Mouse (Mus musculus): ENCODE data around the gene Hsd3b7.

Hsd3b7 gene

DNA sequence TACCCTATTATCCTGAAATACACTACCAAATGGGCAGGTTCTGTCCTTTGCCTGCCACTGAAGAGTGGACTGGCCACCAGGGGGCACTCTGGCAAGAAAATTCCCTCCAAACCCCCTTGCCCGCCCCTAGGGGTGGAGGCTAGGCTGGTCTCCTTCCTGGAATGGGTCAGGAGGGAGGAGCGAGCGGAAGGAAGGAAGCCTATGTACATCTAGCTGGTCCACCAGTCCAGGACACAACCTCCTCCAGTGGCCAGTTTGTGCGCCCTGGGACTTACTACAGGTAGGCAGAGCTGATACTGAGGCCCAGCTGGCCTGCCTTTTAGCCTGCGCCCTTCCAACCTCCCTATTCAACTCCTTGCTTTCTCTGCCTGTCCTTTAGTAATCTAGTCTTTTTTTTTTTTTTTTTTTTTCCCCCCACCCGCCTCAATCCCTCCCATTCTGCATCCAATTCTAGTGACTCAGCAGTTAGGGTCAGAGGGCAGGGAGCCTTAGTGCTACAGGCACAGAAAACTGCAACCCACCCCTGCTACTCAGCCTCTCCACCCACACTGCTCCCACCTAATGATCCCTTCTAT, at the start of gene Hsd3b7:
Gene Hsd3b7 (plus strand): TSS at position 170 of the 575 bp plus-strand sequence.
- peak; percentile 90 to 91 for DNase-seq (ENCODE audit: low spot score in 2 of 2)

DNA sequence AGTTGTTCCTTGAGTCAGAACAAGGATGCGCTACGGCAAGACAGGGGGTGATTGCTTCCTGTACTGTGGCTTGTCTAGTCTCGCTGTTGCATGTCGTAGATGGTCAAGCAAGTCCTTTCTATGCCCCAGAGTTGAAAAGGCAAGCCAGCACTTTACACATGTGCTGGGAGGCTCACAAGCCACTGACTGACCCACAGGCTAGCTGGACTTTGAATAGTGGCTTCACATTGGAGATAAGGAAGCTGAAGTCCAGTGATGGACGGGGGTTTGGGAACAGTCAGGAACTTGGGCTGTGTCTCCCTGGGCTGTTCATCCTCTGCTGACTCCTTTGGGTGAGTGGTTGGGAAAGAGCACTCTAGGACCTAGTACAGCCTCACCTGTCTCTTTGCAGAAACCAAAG, 48.8 kb upstream of the Hsd3b7 start:
- no peak for DNase-seq (ENCODE audit: low spot score in 2 of 2)

DNA sequence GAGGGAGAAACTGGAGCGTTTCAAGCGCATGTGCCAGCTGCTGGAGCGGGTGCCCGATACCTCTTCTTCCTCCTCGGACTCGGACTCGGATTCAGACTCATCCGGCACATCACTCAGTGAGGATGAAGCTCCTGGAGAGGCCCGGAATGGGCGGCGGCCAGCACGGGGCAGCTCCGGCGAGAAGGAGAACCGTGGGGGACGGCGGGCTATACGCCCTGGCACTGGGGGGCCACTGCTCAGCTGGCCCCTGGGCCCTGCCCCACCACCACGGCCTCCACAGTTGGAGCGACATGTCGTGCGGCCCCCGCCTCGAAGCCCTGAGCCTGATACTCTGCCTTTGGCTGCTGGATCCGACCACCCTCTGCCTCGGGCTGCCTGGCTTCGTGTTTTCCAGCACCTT, 48.3 kb upstream of the Hsd3b7 start:
- DNase-seq (ENCODE audit: low spot score in 2 of 2): no peak

DNA sequence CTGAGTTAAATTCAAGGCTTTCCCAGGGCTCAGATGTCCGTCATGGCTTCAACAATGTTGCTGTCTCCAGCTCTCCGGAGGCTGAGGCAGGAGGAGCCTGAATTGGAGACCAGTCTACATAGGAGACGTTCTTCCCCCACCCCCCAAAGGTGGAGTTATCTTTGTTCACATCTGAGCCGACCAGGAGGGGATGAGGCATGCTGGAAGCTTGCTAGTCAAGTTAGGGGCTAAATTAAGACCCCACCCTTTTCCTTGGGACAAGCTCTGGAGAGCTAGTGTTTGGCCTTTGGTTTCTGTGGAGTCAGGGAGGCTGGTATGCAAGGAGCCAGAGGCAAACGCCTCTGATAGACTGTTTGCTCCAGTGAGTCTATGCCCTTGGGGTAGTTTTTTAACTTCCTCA, 47.2 kb upstream of the Hsd3b7 start:
- no peak for DNase-seq (ENCODE audit: low spot score in 2 of 2)

DNA sequence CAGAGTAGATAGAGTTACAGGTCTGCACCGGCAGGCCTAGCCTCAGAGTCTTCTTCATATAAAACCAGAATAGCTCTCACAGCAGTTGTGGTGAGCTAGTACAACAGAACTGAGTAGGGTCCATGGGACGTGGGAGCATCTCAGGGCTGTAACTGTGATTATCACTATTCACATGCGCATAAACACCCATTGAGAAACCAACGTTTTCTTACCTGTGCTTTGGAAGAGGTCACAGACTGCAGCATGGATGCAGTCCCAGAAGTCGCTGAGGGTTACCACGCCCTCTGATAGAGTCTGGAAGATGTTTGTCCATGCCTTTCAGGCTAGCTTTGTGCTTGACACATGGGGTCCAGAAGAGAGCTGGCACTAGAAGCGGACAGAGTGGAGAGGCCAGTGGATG, 46.7 kb upstream of the Hsd3b7 start:
- no peak for DNase-seq (ENCODE audit: low spot score in 2 of 2)

DNA sequence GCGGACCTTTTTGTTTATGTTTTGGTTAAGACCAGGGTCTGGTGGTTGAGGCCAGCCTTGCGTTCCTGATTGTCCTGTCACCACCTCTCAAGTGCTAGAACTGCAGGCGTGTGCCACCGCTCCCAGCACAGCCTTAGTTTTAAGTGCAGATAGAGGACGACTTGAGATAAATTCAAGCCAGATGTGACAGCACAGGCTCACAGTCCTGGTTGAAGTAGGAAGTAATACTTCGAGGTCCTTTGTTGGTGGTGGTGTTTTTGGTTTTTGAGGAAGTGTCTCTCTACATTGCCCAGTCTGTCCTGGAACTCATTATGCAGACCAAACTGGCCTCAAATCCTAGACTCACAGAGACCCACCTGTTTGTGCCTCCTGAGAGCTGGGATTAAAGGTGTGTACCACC, 40.7 kb upstream of the Hsd3b7 start:
- DNase-seq (ENCODE audit: low spot score in 2 of 2): no peak

DNA sequence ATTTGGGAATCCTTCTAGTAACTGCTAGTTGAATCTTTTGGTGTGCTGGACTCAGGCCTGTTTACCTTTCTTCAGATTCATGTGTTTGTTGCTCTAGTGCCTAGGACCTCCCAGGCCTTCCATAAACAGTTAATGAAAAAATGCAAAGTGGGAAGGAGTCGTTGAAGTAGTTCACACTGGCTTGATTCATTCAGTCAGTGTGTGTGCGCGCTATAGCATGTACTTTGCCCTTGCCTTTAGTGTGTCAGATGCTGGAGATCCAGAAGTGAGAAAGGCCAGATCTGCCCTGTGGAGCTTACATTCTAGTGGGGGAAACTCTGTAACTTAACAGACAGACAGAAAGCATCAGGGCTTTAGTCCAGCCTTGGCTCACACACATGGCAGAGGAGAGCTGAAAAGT, 39.9 kb upstream of the Hsd3b7 start:
- DNase-seq (ENCODE audit: low spot score in 2 of 2): no peak

DNA sequence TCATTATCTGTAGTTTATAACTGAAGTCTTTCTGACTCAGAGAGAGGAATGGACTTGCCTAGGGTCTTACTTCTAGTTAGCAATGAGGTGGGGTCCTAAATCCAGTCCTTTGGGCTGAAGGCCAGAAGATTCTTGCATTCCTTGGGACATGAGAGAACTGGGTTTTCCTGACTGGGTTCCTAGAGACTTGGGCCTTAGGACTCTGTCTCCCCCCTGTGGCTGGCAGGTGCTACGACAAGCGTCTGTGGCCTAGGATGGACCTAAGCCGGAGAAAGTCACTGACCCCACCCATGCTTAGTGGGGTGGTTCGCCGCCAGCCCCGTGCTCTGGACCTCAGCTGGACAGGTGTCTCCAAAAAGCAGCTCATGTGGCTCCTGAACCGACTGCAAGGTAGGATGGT, 39.4 kb upstream of the Hsd3b7 start:
- peak in 1 of 2 experiments; percentile 51 for DNase-seq (ENCODE audit: low spot score in 2 of 2)

DNA sequence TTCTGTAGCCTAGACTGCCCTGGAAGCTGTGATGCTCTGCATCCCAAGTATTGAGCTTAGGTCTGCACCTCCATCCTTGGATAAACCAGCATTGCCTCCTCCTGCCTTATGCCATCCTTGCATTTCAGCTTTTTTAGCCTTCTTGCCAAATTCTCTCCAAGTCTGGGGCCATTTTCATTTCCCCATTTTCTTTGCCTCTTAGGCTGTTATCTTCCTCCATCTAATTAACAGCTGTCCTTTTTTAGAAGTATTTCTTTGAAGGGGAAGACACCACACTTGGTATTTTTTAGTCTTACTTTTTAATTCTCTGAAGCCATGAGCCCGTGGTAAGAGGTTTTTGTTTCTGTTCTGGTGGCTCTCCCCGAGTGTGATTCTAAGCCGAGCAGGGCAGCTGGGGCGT, 36.8 kb upstream of the Hsd3b7 start:
- no peak for DNase-seq (ENCODE audit: low spot score in 2 of 2)

DNA sequence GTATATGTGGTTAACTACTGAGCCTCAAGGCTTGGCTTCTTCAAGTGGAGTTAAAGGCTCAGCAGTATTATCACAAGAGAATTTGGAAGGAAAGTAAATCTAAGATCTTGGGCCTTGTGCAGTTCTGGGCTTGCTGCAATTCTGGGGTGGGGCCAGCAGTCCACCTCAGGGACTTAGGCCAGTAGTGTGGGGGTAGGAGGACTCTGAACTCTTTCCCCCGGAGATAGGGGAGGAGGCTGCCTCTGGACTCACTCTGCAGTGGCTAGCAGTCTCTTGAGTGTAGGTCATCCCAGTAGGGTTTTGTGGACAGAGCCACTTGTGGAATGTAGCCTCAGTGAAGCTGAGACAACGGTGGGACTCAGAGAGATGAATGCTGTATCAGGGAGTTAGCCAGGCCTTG, 34.6 kb upstream of the Hsd3b7 start:
- DNase-seq (ENCODE audit: low spot score in 2 of 2): no peak

DNA sequence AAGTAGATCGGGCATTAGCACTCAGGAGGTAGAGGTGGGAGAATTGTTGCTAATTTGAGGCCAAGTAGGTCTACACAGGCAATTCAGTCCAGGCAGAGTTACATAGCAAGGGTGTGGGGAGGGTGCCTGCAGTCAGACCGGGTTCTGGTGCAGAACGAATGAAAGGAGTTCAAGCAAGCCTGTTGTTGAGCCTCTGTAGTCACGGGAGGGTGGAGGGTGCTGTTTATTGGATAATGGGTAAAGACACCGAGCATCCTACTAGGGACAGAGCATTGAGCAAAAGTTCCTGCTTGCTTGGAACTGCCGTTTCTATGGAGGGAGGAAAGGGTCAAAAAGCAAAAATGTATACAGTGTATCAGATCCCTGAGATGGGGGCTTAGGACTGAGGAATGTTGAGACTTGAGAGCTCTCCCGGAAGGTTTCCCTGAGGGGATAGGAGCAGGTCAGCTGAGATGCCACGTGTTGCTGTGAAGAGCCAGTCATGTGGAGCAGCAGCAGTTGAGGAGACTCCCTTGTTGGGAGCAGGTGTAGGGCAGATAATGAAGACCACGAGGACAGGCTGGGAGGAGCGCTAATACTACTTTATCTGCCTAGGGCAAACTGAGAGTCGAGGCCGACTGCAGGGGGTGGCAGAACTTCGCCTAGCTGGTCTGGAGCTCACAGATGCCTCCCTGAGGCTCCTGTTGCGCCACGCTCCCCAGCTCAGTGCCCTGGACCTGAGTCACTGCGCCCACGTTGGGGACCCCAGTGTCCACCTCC, 33.4 kb upstream of the Hsd3b7 start:
- no peak for DNase-seq (ENCODE audit: low spot score in 2 of 2)

DNA sequence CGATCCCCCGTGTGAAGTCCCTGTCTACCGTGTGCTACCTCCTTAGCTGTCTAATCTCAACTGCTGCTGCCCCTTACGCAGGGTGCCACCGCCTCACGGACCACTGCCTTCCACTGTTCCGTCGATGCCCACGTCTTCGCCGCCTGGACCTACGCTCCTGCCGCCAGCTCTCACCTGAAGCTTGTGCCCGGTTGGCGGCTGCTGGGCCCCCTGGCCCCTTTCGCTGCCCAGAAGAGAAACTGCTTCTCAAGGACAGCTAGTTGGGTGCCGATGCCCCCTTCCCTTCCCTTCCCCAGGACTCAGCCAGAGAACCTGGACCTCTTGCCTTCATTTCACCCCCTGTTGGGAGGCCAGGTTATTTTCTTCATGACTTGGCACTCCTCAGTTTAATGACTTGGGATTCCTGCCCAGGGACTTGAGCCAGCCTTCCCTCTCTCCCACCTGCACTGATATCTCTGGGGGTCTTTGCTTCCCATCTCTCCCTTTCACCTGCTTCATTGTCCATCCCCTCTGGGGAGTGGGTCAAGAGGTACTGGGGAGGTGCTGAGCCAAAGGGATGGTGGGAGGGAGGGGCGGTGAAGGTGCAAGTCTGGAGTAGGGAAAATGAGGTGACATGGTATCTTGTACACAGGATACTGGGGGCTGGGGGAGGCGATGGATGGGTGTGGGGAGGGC, 32.6 kb upstream of the Hsd3b7 start:
- no peak for DNase-seq (ENCODE audit: low spot score in 2 of 2)

DNA sequence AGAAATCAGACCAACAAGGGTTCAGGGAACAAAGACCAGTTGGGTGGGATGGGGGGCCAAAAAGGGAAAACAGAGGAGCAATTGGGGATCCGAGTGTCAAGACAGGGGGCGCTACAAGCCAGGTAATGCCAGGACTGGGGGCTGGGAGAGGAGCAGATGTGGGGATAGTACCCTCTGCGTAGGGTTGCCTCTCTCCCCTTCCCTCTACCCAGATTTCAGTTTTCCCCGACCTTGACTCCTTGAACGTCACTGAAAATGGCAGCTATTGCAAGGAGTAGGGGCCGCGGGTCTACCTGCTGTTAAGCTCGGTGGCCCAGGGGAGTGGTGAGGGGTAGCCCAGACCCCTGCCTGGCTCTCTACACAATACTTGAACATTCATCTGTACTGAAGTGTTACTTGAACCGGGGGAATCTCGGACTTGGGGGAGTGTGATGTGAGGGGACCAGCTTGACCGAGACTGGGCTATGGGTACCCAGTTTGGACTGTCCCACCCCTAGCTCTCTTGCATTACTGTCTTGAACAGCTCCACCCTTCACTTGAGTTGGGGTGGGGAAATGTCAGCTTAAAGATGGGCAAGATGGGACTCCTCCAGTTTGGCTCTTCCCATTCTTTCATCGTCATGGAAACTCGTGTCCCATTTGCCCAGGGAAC, 31.9 kb upstream of the Hsd3b7 start:
- DNase-seq (ENCODE audit: low spot score in 2 of 2): peak in 1 of 2 experiments; percentile 86

DNA sequence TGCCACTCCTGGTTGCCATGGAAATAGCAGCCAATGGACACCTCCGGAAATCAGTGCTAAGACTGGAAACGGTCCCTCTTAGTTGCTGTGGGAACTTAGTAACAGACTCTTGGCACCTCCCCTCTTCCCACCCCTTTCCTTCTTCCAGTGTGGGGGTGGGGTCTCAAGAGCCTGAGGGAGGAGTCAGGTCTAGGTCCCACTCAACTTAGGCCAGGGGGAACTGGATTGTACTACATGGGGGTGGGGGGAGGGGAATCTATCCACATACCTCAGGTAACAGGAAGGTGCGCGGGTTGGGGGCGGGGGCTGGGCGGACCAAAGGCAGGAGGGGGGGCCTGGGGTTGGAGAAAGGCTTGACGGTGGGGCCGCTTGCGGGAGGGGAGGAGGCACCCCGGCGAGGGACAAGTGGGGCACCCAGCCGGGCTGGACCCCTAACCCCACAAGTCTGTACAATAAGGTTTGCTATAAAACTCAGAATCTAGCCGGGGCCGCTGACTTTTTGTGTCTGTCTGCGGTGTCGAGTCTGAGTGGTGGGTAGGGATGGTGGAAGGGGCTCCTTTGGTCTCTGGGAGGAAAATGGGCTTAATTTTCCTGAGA, 31.3 kb upstream of the Hsd3b7 start:
- DNase-seq (ENCODE audit: low spot score in 2 of 2): peak in 1 of 2 experiments; percentile 88

DNA sequence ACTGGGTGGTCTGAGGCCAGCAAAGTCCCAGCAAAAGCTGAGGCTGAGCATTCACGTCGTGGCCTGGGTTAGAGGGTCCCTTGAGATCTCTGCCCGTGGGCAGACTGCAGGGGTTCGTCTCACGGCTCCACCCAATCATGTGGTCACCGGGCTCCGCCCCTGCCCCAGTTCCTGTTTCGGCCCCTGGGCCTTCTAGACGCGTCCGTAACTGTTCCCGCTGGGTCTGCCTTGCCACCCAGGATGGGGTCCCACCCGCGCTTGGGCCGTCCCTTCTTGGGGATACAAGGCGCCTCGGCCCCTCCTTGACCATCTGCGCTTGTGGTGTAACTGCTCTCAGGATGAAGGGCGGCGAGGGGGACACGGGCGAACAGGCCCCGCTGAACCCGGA, 30.8 kb upstream of the Hsd3b7 start, which contains the start of gene Orai3:
Gene Orai3 (plus strand): TSS at position 165 of the 388 bp plus-strand sequence.
- peak; percentile 84 to 93 for DNase-seq (ENCODE audit: low spot score in 2 of 2)

DNA sequence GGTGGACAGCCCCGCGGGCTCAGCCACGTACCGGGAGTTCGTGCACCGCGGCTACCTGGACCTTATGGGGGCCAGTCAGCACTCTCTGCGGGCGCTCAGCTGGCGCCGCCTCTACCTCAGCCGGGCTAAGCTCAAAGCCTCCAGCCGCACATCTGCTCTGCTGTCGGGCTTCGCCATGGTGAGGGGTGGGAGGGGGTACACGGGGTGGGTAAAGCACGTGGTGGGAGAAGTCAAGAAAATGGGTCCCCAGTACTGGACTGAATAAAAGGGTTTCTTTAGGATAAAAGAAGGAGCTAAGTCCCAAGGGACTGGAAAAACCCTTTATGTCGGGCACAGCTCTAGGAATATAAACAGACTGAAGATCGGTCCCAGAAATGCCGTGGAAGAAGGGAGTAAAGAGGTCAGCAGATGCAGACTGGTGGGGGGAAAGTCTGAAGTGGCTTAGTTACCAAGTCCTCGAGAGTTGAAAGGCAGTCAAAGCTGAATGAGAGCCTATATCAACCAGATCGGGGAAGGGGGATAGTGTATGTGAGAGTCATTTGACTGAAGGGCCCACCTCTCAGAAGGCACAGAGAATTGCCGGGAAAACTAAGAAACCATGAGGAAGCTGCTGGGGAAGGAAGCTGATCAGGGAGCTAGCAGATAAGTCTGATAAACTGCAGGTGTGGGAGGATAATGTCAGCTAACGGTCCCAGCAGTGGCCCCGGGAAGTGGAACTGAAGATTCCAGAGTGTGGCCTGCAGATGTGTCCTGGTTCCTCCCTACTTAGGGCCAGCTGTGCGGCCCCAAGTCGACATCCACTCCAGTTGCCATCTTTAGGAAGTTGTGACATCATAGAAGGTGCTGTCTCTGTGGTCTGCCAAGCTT, 30.1 kb upstream of the Hsd3b7 start:
- no peak for DNase-seq (ENCODE audit: low spot score in 2 of 2)

DNA sequence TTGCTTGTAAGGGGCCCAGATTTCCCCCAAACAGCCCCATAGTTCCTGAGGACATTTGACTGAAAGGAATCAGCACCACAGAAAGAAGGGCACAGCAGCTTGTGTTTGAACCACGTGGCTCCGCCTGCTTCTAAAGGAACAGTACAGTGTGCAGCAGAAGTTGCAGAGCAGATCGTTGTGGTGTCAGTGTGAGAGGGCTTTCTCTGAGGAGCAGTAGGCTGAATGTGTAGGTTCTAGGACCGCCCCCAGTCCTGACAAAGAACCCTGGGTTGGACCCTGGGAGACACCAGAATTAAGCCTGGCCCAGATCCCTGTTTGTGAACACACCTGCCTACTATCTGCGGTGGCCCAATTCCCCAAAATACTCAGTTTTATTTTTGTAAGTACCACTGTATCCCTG, 29.1 kb upstream of the Hsd3b7 start:
- no peak for DNase-seq (ENCODE audit: low spot score in 2 of 2)

DNA sequence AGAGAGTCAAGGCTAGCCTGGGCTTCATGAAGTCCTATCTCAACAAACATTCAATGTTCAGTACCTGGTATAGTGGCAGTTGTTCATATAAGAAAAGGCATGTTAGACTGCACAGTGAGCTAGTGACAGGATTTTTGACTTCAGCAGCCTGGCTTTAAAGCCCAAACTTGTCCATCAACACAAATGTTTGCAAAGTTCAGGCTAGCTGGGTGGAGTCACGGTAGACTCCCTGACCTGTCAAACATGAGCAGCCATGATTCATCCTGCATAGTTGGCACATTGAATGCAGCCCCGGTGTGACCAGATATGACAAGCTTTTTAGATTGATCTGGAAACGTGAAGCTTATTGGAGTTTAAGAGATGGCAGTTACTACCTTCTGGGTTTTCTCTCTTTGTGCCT, 28.3 kb upstream of the Hsd3b7 start:
- DNase-seq (ENCODE audit: low spot score in 2 of 2): peak in 1 of 2 experiments; percentile 52

DNA sequence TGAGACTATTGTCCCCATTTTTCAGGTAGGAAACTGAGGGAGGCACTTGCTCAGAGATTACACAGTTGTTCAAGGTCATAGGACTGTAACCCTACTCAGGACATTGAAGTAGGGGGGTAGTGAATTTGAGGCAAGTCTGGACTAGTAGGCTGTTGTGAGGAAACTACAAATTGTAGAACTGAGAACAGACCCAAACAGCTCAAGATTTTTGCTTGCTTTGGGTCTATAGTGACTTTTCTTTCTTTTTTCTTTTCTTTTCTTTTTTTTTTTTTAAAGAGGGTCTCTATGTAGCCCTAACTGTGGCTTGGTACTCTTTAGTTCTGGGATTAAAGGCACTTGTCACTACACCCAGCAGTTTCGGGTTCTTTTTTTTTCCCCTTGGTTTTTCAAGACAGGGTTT, 27.8 kb upstream of the Hsd3b7 start:
- no peak for DNase-seq (ENCODE audit: low spot score in 2 of 2)

DNA sequence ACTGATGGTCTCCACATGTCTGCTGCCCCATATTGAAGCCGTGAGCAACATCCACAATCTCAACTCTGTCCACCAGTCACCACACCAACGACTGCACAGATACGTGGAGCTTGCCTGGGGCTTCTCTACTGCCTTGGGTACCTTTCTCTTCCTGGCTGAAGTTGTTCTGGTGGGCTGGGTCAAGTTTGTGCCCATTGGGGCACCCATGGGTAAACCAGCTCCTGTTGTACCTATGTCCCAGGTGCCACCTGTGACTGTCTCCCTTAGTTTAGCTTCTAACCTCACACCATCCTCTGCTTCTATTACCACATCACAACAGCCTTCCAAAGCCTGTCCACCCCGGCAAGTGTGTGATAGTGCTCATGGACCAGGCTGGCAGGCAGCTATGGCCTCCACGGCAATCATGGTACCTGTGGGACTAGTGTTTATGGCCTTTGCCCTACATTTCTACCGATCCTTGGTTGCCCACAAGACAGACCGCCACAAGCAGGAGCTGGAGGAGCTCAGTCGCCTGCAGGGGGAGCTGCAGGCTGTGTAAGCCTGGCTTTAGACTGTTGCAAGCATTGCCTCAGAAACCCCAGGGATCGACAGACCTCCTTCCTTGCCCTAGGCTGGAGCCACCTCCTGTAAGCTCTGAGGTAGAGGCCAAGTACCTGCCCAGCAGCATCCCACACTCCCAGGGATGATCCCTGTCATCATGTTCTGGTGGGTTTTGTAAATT, 26.6 kb upstream of the Hsd3b7 start:
- DNase-seq (ENCODE audit: low spot score in 2 of 2): peak in 1 of 2 experiments; percentile 19
